Comparison of ENCODE assay signal across 9 mouse cellular contexts in the genomic region with DNA sequence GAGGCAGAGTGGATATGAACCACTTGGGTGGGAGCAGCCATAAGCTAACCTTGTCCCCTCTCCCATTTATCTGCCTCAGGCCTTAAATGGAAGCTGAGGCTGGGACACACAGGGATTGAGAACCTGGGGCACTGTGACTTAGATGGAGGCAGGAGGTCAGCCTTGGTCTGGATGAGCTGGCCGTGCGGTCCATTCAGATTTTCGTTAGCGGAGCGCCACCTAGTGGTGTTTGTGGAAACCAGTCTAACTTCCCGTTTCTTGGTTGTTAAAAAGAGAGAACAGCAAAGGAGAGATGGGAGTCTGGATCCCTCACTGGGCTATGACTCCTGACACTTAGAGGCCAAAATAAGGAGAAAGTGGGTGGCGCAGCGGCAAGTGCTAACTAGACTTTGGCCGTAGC. TPM values are rescaled to one million over a fixed set of nuclear protein-coding genes. Genes with fewer than 3 reads are reported as not detected.
DNase-seq lines count a peak whose midpoint lies in the region; TF ChIP-seq lines count a peak whose summit lies in the region.
"Had no signal": no experiment of that assay in that cellular context is flagged by ENCODE, and none has a peak within 500 bp of the region (broad histone marks: within the 10 kb centered on the region; RNA-seq: fewer than 3 reads in every experiment).

No protein-coding gene starts in this region.

- TF ChIP-seq CTCF in C2C12 (IDR thresholded peaks at IDR 0.05; ENCODE audit: control insufficient read depth, insufficient read depth, insufficient read length), result peak; percentile 53
- peak; percentile 93 for TF ChIP-seq CTCF in layer of hippocampus, adult 2 months (conservative IDR thresholded peaks at IDR 0.05)

- H3K27me3 ChIP-seq in C2C12 (ENCODE audit: control insufficient read depth, insufficient read depth, insufficient read length), result no peaks in the 10 kb centered on the region

- H3K36me3 ChIP-seq in C2C12 (ENCODE audit: control insufficient read depth, insufficient read depth), result no peaks in the 10 kb centered on the region

- no peak overlapping the region for H3K4me3 ChIP-seq in C2C12 (ENCODE audit: insufficient read depth, poor library complexity, severe bottlenecking)
- no peak overlapping the region for H3K4me3 ChIP-seq in layer of hippocampus, adult 2 months

- H3K79me2 ChIP-seq in C2C12 (ENCODE audit: control insufficient read depth, insufficient read depth), result no peaks in the 10 kb centered on the region

- H3ac ChIP-seq in C2C12 (ENCODE audit: control insufficient read depth, insufficient read length, low read depth), result no peak overlapping the region

- peak; percentile 91 for DNase-seq in NIH3T3 (ENCODE audit: low read depth)
- peak; percentile 89 to 91 for DNase-seq in cerebellum, postnatal 10 days
- peak; percentile 55 to 77 for DNase-seq in gastrocnemius, postnatal 4 days (ENCODE audit: low spot score in 2 of 2)
- peak; percentile 52 to 72 for DNase-seq in layer of hippocampus, adult 2 months (ENCODE audit: low spot score in 2 of 2)
- DNase-seq in lung, postnatal 10 days, result peak; percentile 87
- peak; percentile 68 for DNase-seq in right cerebral cortex, postnatal 14 days
- peak; percentile 77 for DNase-seq in urinary bladder, postnatal 25 days (ENCODE audit: low spot score)

- H3K27ac ChIP-seq in layer of hippocampus, adult 2 months, result no peak overlapping the region

- H3K79me3 ChIP-seq in C2C12 (ENCODE audit: low read depth), result no peaks in the 10 kb centered on the region

TF ChIP-seq in C2C12, 6 proteins besides CTCF, POLR2A, EP300 and RAD21:
- TF ChIP-seq CEBPB (IDR thresholded peaks at IDR 0.05; ENCODE audit: low read depth), result no peak
TF ChIP-seq in C2C12: peak in this region for 0.

RNA-seq across cellular contexts. Expression of a gene that starts 28.4 kb away (rescaled TPM):
- 0.07 TPM for polyA plus RNA-seq in C2C12 (2012; fragmentation: generic; extraction: Trizol)
- 1 to 10 TPM; 7.8 to 8.1 TPM for total RNA-seq in gastrocnemius, postnatal 4 days (2021)
- not detected for total RNA-seq in layer of hippocampus, adult 2 months (2021)
- polyA plus RNA-seq: liver, embryonic 16.5 days had no signal

Comparison
In these comparisons a context has a peak if more than half of its experiments do, and no peak if none do; other contexts are left out.
1. RNA of a gene that starts 28.4 kb away (total RNA-seq): 7.8 to 8.1 TPM in gastrocnemius, postnatal 4 days; not detected in layer of hippocampus, adult 2 months; every median in the first group is over 4 times any median in the second.
2. Peak in every context shown above with its lines, with median percentiles within 50 percentile points of each other: DNase-seq.